Mouse (Mus musculus): Measurements from ENCODE around the gene Zswim8. TPM values are rescaled to one million over a fixed set of nuclear protein-coding genes. Genes with fewer than 3 reads are reported as not detected.

Zswim8 gene
- total RNA-seq (2014; rRNA removed) (11.4 and 19.6 TPM in 2 replicates), polyA plus RNA-seq (2012; rRNA removed) (58.6 and 95.0 TPM in 2 replicates)

DNA sequence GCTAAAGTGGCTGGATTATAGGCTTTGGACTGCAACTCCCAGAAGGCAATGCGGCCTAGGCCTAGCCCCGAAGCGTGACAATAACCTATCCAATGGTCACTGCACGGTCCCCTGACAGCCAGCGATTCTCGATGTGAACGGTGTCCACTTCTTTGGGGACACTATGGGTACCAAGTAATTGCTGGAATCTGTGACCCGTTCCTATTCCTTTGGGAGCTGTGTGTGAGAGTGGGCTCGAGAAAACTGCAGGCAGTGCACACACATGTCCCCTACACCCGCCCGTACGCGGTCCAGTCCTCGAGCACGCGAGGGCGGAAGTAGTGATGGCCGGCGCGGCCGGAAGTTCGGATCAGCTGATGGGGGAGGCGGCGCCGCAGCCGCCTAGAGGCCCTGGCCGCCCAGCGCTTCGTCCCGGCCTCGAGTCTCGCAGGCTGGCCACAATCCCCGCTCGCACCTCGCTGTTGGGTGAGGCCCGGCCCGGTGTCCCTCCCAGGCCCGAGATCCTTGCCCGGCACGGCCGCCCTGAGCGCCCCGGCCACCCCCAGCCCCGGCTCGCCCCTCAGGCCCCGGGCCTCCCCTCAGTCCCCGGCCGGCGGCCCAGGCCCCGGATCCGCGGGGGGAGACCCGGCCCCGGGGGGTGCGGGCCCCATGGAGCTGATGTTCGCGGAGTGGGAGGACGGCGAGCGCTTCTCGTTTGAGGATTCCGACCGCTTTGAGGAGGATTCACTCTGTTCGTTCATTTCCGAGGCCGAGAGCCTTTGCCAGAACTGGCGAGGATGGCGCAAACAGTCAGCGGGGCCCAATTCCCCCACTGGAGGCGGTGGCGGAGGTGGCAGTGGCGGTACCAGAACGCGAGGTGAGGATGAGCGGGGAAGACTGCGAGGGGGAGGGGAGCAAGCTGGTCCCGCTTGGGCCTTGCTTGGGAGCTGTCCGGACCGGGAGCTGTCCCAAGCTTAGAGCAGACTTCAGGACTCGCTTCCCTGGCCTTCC, at the start of gene Zswim8:
Gene Zswim8 (plus strand): TSS at position 352 of the 990 bp plus-strand sequence.
- TF ChIP-seq CTCF (IDR thresholded peaks at IDR 0.05; ENCODE audit: low read depth, low read length) (no peak), POLR2A (IDR thresholded peaks at IDR 0.05; ENCODE audit: extremely low read depth, insufficient read depth, low read length) (peak; percentile 60; the same call in 1 of the 2 replicates)
- H3K79me2 ChIP-seq (ENCODE audit: control insufficient read depth, insufficient read depth, low read length): peaks cover 18% of the 10 kb centered on the region
- peak; percentile 91 for DNase-seq (ENCODE audit: extremely low read depth, low read depth, low spot score)
- WGBS: under 1% methylated on average over 80 of the region's 80 CpGs
- H3K36me3 ChIP-seq (ENCODE audit: control insufficient read depth, insufficient read depth, low read length): peaks cover 14% of the 10 kb centered on the region; the same call in 1 of the 2 replicates
- H3K4me3 ChIP-seq (ENCODE audit: insufficient read depth, low read depth, low read length): peak within 1 kb of the TSS; percentile 73
- H3K27ac ChIP-seq (replicated peaks; ENCODE audit: insufficient read depth, low read depth, low read length): peak within 1 kb of the TSS; percentile 97
- peak within 1 kb of the TSS; percentile 83 for H3K9ac ChIP-seq (ENCODE audit: low read depth, low read length)
- H3K27me3 ChIP-seq (ENCODE audit: control insufficient read depth, insufficient read depth, low read length): no peaks in the 10 kb centered on the region
- peaks cover 11% of the 10 kb centered on the region for H3K4me1 ChIP-seq (ENCODE audit: control insufficient read depth, insufficient read depth, low read length)

DNA sequence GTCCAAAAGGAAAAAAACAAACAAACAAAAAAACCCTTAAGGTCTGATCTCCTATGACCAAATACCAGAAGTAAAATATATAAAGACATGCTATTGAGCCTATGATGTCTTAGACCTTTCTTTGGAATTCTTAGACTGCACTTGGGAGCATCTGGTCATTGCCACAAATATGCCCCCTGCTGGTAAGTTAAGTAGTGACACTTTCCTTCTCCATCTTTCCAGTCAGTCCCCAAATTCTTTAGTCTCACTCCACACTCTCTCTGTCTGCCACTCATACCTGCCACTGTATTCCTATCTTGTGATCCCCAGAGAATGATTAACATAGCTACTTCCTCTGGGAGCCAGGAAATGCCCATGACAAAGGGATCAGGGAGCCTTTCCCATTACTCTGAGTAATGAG, 49.0 kb upstream of the Zswim8 start:
- Histone ChIP-seq H3K4me1 (ENCODE audit: control insufficient read depth, insufficient read depth, low read length) (peaks cover 4% of the 10 kb centered on the region), H3K4me3 (ENCODE audit: insufficient read depth, low read depth, low read length) (no peak overlapping the region), H3K27me3 (ENCODE audit: control insufficient read depth, insufficient read depth, low read length) (no peaks in the 10 kb centered on the region), H3K9ac (ENCODE audit: low read depth, low read length) (no peak overlapping the region), H3K36me3 (ENCODE audit: control insufficient read depth, insufficient read depth, low read length) (no peaks in the 10 kb centered on the region), H3K79me2 (ENCODE audit: control insufficient read depth, insufficient read depth, low read length) (no peaks in the 10 kb centered on the region), H3K27ac (replicated peaks; ENCODE audit: insufficient read depth, low read depth, low read length) (no peak overlapping the region)
- peak; percentile 43 for DNase-seq (ENCODE audit: extremely low read depth, low read depth, low spot score)
- TF ChIP-seq CTCF (IDR thresholded peaks at IDR 0.05; ENCODE audit: low read depth, low read length) (peak; percentile 43; the same call in 1 of the 2 replicates), POLR2A (IDR thresholded peaks at IDR 0.05; ENCODE audit: extremely low read depth, insufficient read depth, low read length) (no peak)

DNA sequence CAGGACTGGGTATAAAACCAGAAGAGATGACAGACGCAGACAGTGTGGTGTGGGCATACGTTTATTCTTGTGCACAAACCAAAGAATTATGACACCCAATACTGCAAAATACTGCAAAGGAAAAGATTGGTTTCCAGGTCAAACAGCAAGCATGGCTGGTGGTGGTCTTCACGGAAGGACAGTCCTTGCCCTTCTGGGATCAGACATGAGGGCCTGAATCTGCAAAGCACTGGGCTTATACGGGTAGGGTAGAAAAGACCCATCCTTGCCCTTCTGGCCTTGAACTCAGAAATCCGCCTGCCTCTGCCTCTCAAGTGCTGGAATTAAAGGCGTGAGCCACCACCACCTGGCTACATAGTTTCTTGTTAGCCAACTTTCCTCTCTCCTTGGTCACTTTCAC, 48.5 kb upstream of the Zswim8 start:
- H3K36me3 ChIP-seq (ENCODE audit: control insufficient read depth, insufficient read depth, low read length): no peaks in the 10 kb centered on the region
- no peak overlapping the region for H3K9ac ChIP-seq (ENCODE audit: low read depth, low read length)
- H3K27me3 ChIP-seq (ENCODE audit: control insufficient read depth, insufficient read depth, low read length): no peaks in the 10 kb centered on the region
- TF ChIP-seq CTCF (IDR thresholded peaks at IDR 0.05; ENCODE audit: low read depth, low read length): no peak
- no peak for TF ChIP-seq POLR2A (IDR thresholded peaks at IDR 0.05; ENCODE audit: extremely low read depth, insufficient read depth, low read length)
- WGBS: 82% methylated on average over 6 of the region's 6 CpGs
- H3K27ac ChIP-seq (replicated peaks; ENCODE audit: insufficient read depth, low read depth, low read length): no peak overlapping the region
- DNase-seq (ENCODE audit: extremely low read depth, low read depth, low spot score): no peak
- no peak overlapping the region for H3K4me3 ChIP-seq (ENCODE audit: insufficient read depth, low read depth, low read length)
- no peaks in the 10 kb centered on the region for H3K79me2 ChIP-seq (ENCODE audit: control insufficient read depth, insufficient read depth, low read length)
- H3K4me1 ChIP-seq (ENCODE audit: control insufficient read depth, insufficient read depth, low read length): peaks cover 4% of the 10 kb centered on the region

DNA sequence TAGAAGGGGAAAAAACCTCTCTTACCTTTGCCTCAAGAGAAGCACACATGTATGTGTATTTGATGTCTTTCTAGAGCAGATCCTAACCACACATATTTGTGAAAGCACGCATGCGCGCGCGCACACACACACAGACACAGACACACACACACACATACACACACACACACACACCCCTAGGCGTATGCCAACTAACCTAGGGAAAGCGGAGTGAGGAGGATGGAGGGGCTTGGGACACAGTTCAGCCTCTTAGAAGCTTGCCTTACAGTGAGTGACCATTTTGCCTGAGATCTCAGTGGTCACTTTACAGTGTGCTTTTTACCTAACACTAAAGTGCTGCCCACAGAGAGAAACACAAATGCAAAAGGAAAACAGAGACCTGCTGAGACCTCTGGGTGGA, 47.7 kb upstream of the Zswim8 start:
- TF ChIP-seq POLR2A (IDR thresholded peaks at IDR 0.05; ENCODE audit: extremely low read depth, insufficient read depth, low read length) (no peak), CTCF (IDR thresholded peaks at IDR 0.05; ENCODE audit: low read depth, low read length) (no peak)
- WGBS: 96% methylated on average over 7 of the region's 7 CpGs
- Histone ChIP-seq H3K9ac (ENCODE audit: low read depth, low read length) (no peak overlapping the region), H3K4me3 (ENCODE audit: insufficient read depth, low read depth, low read length) (no peak overlapping the region), H3K27ac (replicated peaks; ENCODE audit: insufficient read depth, low read depth, low read length) (no peak overlapping the region), H3K27me3 (ENCODE audit: control insufficient read depth, insufficient read depth, low read length) (no peaks in the 10 kb centered on the region), H3K79me2 (ENCODE audit: control insufficient read depth, insufficient read depth, low read length) (no peaks in the 10 kb centered on the region), H3K4me1 (ENCODE audit: control insufficient read depth, insufficient read depth, low read length) (peaks cover 4% of the 10 kb centered on the region), H3K36me3 (ENCODE audit: control insufficient read depth, insufficient read depth, low read length) (no peaks in the 10 kb centered on the region)
- no peak for DNase-seq (ENCODE audit: extremely low read depth, low read depth, low spot score)

DNA sequence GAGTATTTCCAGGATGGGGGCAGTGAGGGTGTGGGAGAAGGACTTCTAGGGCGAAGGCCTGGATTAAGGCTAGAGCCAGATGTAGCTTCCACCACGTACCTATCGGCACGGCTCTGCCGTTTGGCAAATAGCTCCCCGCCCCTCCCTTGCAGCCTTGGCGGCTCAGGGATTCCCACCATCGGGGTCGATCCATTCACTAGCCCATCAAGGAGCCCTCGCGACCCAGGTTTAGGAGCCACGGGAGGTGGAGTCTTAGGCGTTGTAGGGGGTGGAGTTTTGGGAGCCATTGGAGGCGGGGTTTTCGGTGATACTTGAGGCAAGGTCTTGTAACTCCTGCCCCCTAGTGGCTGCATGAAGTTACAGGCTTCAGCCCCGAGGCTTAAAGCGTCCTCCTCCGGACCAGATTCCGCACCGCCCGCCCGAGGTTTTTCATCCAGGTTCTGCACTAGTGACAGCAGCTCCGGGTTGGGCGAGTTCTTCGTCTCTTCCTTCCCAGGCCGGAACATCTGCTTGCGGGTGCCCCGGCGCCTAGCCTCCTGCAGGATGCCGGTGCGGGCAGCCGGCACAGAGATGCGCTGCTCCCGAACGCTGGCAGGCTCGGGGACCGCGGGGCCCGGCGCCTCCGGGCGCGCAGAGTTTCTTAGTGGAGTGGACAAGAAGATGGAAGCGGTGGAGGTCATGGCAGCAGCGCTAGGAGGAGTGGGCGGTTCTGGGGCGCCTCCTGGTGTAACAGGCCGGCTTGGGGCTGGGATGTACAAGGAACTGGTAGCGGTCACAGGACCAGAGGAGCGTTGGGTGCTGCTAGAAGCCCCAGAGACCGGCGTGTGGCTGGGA, 46.3 kb upstream of the Zswim8 start:
- Histone ChIP-seq H3K27ac (replicated peaks; ENCODE audit: insufficient read depth, low read depth, low read length) (no peak overlapping the region), H3K79me2 (ENCODE audit: control insufficient read depth, insufficient read depth, low read length) (no peaks in the 10 kb centered on the region), H3K4me1 (ENCODE audit: control insufficient read depth, insufficient read depth, low read length) (peaks cover 4% of the 10 kb centered on the region), H3K9ac (ENCODE audit: low read depth, low read length) (peak overlapping the region; percentile 69), H3K36me3 (ENCODE audit: control insufficient read depth, insufficient read depth, low read length) (no peaks in the 10 kb centered on the region), H3K4me3 (ENCODE audit: insufficient read depth, low read depth, low read length) (peak overlapping the region; percentile 66), H3K27me3 (ENCODE audit: control insufficient read depth, insufficient read depth, low read length) (no peaks in the 10 kb centered on the region)
- DNase-seq (ENCODE audit: extremely low read depth, low read depth, low spot score): peak; percentile 89
- WGBS: 2% methylated on average over 52 of the region's 52 CpGs
- TF ChIP-seq POLR2A (IDR thresholded peaks at IDR 0.05; ENCODE audit: extremely low read depth, insufficient read depth, low read length) (0 out of 2 replicates have a peak, but pooled peaks have one; percentile 18), CTCF (IDR thresholded peaks at IDR 0.05; ENCODE audit: low read depth, low read length) (peak; percentile 86)

Data from liver, adult 2 months (tissue).